Mouse (Mus musculus) layer of hippocampus, postnatal 14 days (tissue): ENCODE results near the gene D3Ertd751e. TPM values are rescaled to one million over a fixed set of nuclear protein-coding genes. Genes with fewer than 3 reads are reported as not detected.

Source experiments
- DNase-seq, 2 experiments: peaks; one replicate each; pipeline ENCODE4 v3.0.0; 2021 to 2022; ENCODE audit warnings: low spot score in 2 of 2, mixed read lengths in 1 of 2
- long read RNA-seq, 2 experiments: library from polyadenylated mRNA; stranded (forward); transcript quantifications; one replicate each; pipeline ENCODE4 v2.0.0; 2021
- total RNA-seq, 2 experiments: library from RNA; stranded (reverse); gene quantifications; 2 replicates each; pipeline ENCODE4 v1.2.3; 2021

The D3Ertd751e gene
- total RNA-seq: 10 to 100 TPM in 1 of 2 experiments, 1 to 10 TPM in 1; 7.1 to 10.3 TPM
- long read RNA-seq, experiment 1, partial matches to known transcripts: 0 of 6 reads
- long read RNA-seq, experiment 1, other reads (novel, unspliced or antisense): 2 of 6 reads
- long read RNA-seq, experiment 2, transcript D3Ertd751e-203 (6 exons, 3,452 nt): major isoform, 5 of 11 reads
- long read RNA-seq, experiment 2, partial matches to known transcripts: 1 of 11 reads
- long read RNA-seq, experiment 2, other reads (novel, unspliced or antisense): 5 of 11 reads

DNA sequence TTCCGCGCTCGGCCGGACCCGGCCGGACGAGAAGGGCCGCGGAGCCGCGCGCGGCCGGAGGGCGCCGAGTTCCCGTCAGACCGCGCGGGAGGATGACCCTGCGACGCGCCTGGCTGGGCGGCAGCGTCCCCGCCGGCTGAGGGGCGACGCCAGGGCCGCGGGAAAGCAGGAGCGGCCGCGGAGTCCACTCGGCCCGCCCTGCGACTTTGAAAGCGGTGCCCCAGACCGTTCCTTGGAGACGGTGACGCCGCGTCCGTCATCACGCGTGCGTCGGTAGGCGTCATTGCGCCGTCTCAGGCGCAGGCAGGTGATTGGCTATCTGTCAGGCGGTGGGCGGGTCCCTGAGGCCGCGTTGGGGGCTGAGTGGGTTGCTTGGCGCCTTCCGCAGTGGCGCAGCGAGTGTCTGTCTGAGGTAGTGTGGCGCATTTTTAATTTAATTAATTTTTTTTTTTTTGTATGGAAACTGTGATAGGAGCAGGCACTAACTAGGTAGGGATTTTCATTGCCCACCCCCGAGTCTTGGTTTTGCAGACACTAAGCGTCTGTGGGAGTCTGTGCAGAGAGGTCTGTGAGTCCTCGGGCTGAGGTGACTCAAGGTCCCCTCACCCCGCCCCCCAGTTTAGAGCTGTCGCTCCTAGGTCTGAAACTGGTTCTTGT lies at the start of gene D3Ertd751e, which contains the start of gene Sclt1:
D3Ertd751e (plus strand) TSS at position 334 of the 657 bp plus-strand sequence.
Sclt1 (minus strand) TSS at position 237 of the 657 bp plus-strand sequence.
- peak; percentile 97 to 98 for DNase-seq

DNA sequence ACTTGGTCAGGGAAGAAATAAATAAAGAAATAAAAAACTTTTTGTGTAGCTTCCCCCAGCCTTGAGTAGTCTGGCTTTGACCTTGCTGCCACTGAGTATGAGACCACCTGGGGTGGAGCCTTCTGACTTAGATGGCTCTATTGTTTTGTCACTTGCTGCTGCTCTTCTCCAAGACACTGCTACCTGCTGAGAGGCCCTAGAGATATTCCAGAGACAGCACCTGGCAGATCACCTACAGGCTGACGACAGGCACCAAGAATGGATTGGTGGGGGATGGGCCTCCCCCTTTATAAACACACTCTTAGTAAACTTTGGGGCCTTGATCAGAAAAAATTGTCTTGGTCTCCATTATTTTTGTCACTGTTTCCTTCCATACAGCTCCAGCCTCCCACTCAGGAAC lies 46.7 kb upstream of the D3Ertd751e start:
- no peak for DNase-seq

DNA sequence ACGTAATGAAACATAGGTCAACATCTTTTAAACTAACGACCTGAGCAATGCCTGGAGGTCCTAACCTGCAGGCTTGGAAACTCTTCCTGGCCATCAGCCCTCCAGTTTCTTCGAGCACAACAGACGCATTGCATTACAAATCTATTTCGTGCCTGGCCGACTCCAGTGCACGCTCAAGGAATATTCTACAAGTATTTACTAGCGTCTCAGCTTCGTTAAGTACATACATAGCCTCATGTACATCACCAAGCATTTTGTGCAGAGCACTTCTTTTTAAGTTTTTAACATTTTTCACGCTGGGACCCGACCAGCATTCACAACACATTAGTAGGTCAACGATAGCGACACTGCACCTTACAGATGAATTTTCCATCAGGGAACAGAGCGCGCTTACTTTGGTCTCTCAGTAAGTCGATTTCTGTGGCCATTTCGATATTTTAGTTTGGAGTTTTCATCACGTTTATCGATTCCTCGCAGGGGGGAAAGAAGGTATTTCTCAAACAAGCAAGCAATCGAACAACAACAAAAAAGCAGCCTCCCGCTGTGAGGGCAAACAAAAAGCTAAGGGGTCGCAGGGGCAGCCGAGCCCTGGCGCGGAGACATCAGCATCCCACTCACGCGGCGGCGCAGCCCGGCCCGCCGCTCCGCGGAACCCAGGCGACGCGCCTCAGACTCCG lies 672 bp upstream of the D3Ertd751e start:
- DNase-seq: peak; percentile 20 to 37

DNA sequence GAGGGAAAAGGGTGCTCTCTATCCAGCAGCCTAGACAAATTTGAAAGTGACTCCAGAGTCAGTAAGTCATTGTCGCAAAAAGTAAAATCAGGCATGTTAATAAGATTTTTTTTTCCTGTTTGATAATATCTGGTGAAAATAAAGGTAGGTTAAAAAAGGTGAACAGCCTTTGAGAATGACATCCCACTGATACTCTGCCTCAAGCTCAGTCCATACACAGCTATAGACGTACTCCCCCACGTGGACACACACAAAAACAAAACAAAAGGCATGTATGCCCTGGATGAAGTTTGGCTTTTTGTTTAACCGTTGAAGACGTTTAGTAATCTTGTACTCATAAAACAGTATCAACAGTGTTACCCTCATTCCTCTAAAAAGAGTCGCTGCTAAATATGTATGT lies 1.0 kb downstream of the D3Ertd751e start:
- DNase-seq: peak in 1 of 2 experiments; percentile 9

DNA sequence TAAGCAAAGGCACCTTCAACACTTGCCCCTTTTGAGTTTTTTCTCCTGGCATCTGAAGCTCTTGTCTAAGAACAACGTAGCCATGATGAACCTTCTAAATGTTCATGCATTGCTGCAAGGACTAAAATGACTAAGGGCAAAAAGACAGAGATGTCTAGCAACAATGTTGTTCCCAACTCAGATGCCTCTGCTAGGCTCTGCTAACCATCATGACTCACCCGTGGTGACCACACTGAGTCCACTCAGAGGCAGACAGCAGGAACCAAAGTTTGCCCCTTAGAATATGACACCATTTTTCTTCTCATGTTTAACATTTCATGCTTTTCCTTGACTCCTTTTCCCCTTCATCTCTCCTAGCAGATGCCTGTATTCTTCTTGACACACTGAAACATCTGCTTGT lies 12.1 kb downstream of the D3Ertd751e start:
- no peak for DNase-seq

DNA sequence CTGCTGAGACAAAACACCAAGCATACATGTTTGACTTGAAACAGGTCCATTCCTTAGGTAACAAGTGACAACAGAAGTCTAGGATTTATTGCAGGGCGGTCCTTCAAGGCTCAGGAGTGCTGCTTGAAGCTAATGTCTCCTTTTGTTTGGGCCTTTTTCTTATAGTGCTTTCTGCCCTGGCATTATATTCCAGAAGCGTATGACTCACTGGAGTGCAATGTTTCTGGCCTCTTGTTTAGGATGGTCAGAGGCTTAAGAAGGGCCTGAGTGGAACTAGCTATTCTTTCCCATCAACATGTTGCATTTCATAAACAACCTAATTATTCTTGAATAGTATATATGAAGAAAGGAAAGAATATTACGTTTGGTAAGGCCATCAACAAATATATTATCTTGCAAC lies 19.7 kb downstream of the D3Ertd751e start:
- no peak for DNase-seq

DNA sequence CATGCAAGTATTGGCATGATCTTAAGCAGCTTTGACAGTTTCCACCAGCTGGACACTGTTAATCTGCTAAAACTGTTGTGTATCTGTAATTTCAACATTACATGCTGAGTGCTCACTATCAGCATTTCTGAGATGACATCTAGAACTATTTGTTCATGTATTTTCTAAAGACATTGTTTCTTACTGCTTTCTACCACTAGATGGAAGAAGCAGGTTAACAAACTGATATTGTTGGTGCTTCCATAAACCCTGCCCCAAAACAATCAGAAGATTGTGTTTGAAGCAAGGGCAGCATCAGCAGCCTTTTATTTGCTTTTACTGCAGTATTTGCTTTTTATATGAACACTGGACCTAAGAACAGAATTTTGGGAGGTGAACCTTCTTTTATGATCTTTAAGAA lies 70.0 kb downstream of the D3Ertd751e start:
- DNase-seq: no peak

Other genes with a start within 250 kb of the D3Ertd751e start
- gene Jade1, start 186.9 kb upstream of the D3Ertd751e start, total RNA-seq: 10 to 100 TPM; 20.0 to 21.0 TPM
- gene Sclt1, start 97 bp upstream of the D3Ertd751e start, total RNA-seq: 10 to 100 TPM; 13.8 to 15.0 TPM